Mouse (Mus musculus) hindbrain, embryonic 13.5 days (tissue): Measurements from ENCODE around the gene 2810021J22Rik. TPM values are rescaled to one million over a fixed set of nuclear protein-coding genes. Genes with fewer than 3 reads are reported as not detected.

Experiments
- ATAC-seq: fragments of 200-750 bp; cut with Nextera tagmentation; 2 replicates; pipeline ENCODE4 v1.8.0; 2017; ENCODE audit warnings: moderate TSS enrichment; ENCODE audit not compliant: low FRiP score
- H3K27ac ChIP-seq: fragments of 300-500 bp; sonication (generic); 2 replicates; pipeline ENCODE4 v1.5.1; 2015; ENCODE audit warnings: inconsistent platforms, mild to moderate bottlenecking, moderate library complexity
- H3K27me3 ChIP-seq: fragments of 300-500 bp; sonication (generic); 2 replicates; pipeline ENCODE4 v1.6.1; 2015; ENCODE audit warnings: mild to moderate bottlenecking, inconsistent platforms
- H3K36me3 ChIP-seq: fragments of 300-500 bp; sonication (generic); 2 replicates; pipeline ENCODE4 v1.6.1; 2015; ENCODE audit warnings: mild to moderate bottlenecking, inconsistent platforms
- H3K4me1 ChIP-seq: fragments of 300-500 bp; sonication (generic); replicated peaks from 2 replicates; pipeline ENCODE4 v1.6.1; 2015; ENCODE audit warnings: inconsistent platforms
- H3K4me2 ChIP-seq: fragments of 300-500 bp; sonication (generic); 2 replicates; pipeline ENCODE4 v1.6.1; 2015; ENCODE audit warnings: inconsistent platforms, mild to moderate bottlenecking, moderate library complexity
- H3K4me3 ChIP-seq: fragments of 300-500 bp; sonication (generic); 2 replicates; pipeline ENCODE4 v1.5.1; 2015; ENCODE audit warnings: mild to moderate bottlenecking, inconsistent platforms
- H3K9ac ChIP-seq: fragments of 300-500 bp; sonication (generic); 2 replicates; pipeline ENCODE4 v1.6.1; 2015; ENCODE audit warnings: mild to moderate bottlenecking, inconsistent platforms
- H3K9me3 ChIP-seq: fragments of 300-500 bp; sonication (generic); 2 replicates; pipeline ENCODE4 v1.6.1; 2016; ENCODE audit warnings: inconsistent platforms
- WGBS: fragments of 180-500 bp; shearing (Covaris S2); methylation state at CpG from one replicate; pipeline ENCODE4 v1.1.7; 2015; 5-methylcytosine and 5-hydroxymethylcytosine counted together
- polyA plus RNA-seq: library from polyadenylated mRNA; unstranded; fragments of >200 nt; fragmentation: Nextera tagmentation; extraction: Ambion mirVana; gene quantifications from 2 replicates; pipeline ENCODE4 v1.2.1, GENCODE M21; 2015

The 2810021J22Rik gene
- polyA plus RNA-seq, 1 experiment from 2014 or later: 11.5 TPM

DNA sequence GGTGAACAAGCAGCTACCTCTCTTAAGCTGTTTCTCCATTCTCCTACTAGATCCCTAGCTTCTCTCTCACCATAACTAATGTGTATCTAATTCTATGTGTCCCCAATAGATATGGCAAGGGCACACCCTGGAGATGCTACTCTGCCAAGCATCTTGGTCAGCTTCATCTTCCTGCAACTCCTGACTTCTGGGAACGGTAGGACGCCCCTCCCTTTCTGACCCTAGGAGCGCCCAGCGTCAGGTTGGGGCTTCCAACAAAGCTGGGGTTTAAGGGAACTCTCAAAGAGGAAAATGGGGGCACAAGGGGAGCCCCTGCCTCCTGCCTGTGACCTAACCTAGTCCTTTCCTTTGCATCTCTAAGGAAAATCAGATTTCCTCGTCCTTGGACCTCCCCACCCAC, 51.7 kb downstream of the 2810021J22Rik start:
- H3K4me1 ChIP-seq: peaks cover 9% of the 10 kb centered on the region
- no peak for ATAC-seq
- no peak overlapping the region for H3K4me2 ChIP-seq
- no peaks in the 10 kb centered on the region for H3K36me3 ChIP-seq
- no peaks in the 10 kb centered on the region for H3K9me3 ChIP-seq
- 77% methylated on average over 5 of the region's 5 CpGs for WGBS
- H3K27ac ChIP-seq: no peak overlapping the region
- no peak overlapping the region for H3K4me3 ChIP-seq
- no peaks in the 10 kb centered on the region for H3K27me3 ChIP-seq
- H3K9ac ChIP-seq: no peak overlapping the region

DNA sequence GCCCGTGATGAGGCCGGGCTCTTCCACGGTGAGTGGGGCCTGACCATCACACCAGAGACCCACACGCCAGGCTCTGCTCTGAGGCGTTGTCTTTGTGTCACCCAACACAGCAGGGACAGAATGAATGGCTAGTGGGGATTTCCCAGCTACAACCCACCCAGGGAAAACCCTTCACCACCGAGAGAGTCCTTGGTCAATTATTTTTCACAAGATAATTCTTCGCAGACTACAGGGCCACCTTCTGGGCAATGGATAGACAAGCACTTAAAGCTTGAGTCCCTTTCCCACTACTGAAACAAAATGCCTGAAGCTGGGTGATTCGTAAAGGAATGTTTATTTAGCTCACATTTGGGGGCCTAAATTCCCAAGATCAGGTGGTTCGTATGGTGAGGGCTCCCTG, 55.4 kb downstream of the 2810021J22Rik start:
- Histone ChIP-seq H3K4me1 (no peaks in the 10 kb centered on the region), H3K27ac (no peak overlapping the region), H3K36me3 (no peaks in the 10 kb centered on the region), H3K9me3 (no peaks in the 10 kb centered on the region), H3K4me2 (no peak overlapping the region), H3K9ac (no peak overlapping the region), H3K27me3 (no peaks in the 10 kb centered on the region), H3K4me3 (no peak overlapping the region)
- WGBS: 86% methylated on average over 9 of the region's 9 CpGs
- ATAC-seq: no peak

DNA sequence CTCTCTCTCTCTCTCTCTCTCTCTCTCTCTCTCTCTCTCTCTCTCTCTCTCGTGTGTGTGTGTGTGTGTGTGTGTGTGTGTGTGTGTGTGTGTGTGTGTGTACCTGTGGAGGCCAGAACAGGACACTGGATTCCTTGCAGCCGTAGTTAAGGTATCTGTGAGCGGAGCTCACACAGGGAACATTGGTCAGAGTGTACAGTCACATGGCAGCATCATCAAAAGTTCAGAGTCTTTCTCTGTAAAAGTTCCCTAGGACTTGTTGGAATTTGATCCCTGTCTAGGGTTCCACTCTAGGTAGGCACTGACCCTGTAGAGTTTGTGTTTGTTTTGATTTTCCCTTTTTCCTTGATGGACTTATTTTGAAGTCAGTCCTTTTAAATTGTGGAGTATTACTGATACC, 59.6 kb downstream of the 2810021J22Rik start:
- H3K9me3 ChIP-seq: no peaks in the 10 kb centered on the region
- WGBS: 98% methylated on average over 2 of the region's 3 CpGs

DNA sequence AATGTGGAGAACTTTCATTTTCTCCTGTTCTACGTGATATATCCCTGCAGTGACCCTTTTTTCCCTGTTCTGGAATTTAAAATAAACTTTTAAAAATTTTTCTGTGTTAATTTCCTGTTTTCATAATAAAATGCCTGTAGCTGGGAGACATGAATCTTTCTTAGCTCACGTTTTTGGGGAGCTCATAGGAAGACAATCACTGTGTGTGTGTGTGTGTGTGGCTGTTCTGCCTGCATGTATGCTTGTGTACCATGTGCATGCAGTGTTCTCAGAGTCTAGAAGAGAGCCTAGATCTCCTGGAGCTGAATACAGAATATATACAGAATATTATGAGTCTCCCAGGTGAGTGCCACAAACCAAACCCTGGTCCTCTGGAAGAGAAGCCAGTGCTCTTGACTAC, 60.0 kb downstream of the 2810021J22Rik start:
- no peak for ATAC-seq
- Histone ChIP-seq H3K4me3 (no peak overlapping the region), H3K9me3 (no peaks in the 10 kb centered on the region), H3K4me2 (no peak overlapping the region), H3K27ac (no peak overlapping the region), H3K9ac (no peak overlapping the region), H3K27me3 (no peaks in the 10 kb centered on the region), H3K4me1 (peaks cover 4% of the 10 kb centered on the region; the same call in 1 of the 2 replicates), H3K36me3 (peaks cover 15% of the 10 kb centered on the region)
- WGBS: 80% methylated on average over 2 of the region's 2 CpGs

More for the DNA sequence above, 59.6 kb downstream of the 2810021J22Rik start:
- no peak overlapping the region for H3K9ac ChIP-seq
- peaks cover 11% of the 10 kb centered on the region for H3K36me3 ChIP-seq
- peaks cover 4% of the 10 kb centered on the region; the same call in 1 of the 2 replicates for H3K4me1 ChIP-seq
- no peak overlapping the region for H3K4me3 ChIP-seq
- no peak overlapping the region for H3K27ac ChIP-seq
- H3K27me3 ChIP-seq: no peaks in the 10 kb centered on the region
- H3K4me2 ChIP-seq: no peak overlapping the region
- no peak for ATAC-seq

DNA sequence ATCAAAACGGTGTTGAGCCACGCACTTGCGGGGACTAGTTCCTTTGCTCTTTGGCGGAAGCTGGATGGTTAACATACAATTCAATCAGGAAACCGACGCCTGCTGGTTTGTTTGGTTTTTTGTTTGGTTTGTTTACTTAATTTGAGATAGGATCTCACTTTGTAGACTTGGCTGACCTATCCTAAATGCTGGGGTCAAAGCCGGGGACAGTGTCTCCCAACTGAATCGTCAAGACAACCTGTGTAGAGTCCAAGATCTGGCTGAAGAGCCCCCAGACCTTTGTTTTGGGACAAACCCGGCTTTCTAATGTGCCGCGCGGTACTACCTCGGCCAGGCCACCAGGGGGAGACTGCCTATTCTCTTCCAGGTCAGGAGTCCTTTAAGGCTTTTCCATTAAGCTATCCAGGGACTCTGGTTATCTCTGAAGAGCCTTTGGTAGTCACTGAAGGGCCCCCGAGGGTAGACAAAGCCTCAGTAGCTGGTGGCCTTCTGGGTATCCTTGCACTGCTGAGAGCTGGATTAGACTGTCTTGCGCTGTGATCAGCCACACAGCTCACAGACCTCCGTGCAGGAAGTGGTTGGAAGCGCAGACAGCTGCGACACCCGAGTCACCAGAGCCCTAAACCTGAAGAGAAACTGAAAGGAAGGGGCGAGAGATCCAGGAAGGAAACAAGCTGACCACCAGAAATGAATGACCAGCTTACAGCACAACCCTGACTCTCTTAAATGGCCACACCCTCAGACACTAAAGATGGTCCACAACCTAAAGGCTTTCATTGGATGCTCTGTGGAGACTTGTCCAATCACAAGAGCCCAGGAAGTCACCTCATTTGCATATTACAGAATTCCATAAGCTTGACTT, 61.0 kb downstream of the 2810021J22Rik start:
- peak overlapping the region; percentile 39 for H3K4me2 ChIP-seq

GRCm38 (mm10) chr11:58929055-58929454, 62.0 kb downstream of the 2810021J22Rik start:
- H3K27ac ChIP-seq: no peak overlapping the region
- no peak overlapping the region for H3K4me2 ChIP-seq
- H3K4me1 ChIP-seq: peaks cover 4% of the 10 kb centered on the region; the same call in 1 of the 2 replicates
- H3K36me3 ChIP-seq: peaks cover 35% of the 10 kb centered on the region
- H3K4me3 ChIP-seq: no peak overlapping the region
- H3K9ac ChIP-seq: no peak overlapping the region
- ATAC-seq: no peak
- H3K27me3 ChIP-seq: no peaks in the 10 kb centered on the region
- no peaks in the 10 kb centered on the region for H3K9me3 ChIP-seq
- WGBS: 84% methylated on average over 4 of the region's 4 CpGs

More for the DNA sequence above, 61.0 kb downstream of the 2810021J22Rik start:
- peak; percentile 52 for ATAC-seq
- Histone ChIP-seq H3K4me3 (no peak overlapping the region), H3K9ac (no peak overlapping the region), H3K9me3 (no peaks in the 10 kb centered on the region), H3K36me3 (peaks cover 25% of the 10 kb centered on the region), H3K27me3 (no peaks in the 10 kb centered on the region), H3K4me1 (peaks cover 4% of the 10 kb centered on the region; the same call in 1 of the 2 replicates), H3K27ac (peak overlapping the region; percentile 67)
- WGBS: 40% methylated on average over 20 of the region's 20 CpGs

DNA sequence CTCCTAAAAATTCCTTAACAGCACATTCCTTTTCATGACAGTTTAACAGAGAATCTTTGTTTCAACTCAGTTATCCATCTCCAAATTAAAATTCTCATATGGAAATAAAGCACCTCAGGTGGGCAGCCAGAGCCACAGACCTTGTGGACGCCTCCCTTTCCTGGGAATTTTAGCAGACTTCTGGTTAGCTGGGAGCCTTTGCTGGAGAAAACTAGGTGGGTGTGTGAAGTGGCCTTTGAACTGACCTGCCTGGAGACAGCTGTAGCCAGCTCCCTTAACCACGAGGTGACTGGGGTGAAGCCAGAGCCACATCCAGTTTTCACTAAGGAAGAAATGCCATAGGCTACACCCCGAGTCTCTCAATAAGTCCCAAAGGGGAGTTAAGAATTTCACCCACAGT, 62.6 kb downstream of the 2810021J22Rik start:
- Histone ChIP-seq H3K4me1 (peaks cover 6% of the 10 kb centered on the region; the same call in 1 of the 2 replicates), H3K27ac (no peak overlapping the region), H3K4me3 (no peak overlapping the region), H3K27me3 (no peaks in the 10 kb centered on the region), H3K36me3 (peaks cover 41% of the 10 kb centered on the region), H3K9me3 (no peaks in the 10 kb centered on the region), H3K9ac (no peak overlapping the region), H3K4me2 (no peak overlapping the region)
- no peak for ATAC-seq
- 60% methylated on average over 3 of the region's 3 CpGs for WGBS

DNA sequence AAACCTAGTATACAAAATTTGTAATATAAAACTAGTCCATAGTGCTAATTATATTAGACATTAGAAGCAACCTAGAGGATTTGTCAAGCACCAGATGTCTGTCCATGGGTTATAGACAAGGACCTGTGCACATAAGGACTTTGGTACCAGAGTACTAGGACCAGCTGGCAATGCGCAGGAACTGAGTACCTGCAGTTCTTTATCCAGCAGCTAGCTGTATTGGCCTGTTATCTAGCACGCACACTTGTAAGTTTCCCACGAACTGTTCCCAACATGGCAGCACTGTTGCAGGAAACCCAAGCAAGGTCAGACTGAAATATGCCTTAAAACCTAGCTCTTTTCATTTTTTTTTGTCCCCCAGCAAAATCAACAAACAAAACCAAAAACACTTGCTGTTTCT, 63.2 kb downstream of the 2810021J22Rik start:
- WGBS: 95% methylated on average over 3 of the region's 3 CpGs
- Histone ChIP-seq H3K9me3 (no peaks in the 10 kb centered on the region), H3K27me3 (no peaks in the 10 kb centered on the region), H3K9ac (no peak overlapping the region), H3K36me3 (peaks cover 45% of the 10 kb centered on the region), H3K4me2 (no peak overlapping the region), H3K27ac (no peak overlapping the region), H3K4me3 (no peak overlapping the region), H3K4me1 (peaks cover 6% of the 10 kb centered on the region; the same call in 1 of the 2 replicates)
- no peak for ATAC-seq

- 82% methylated on average over 4 of the region's 4 CpGs for WGBS
- no peaks in the 10 kb centered on the region for H3K27me3 ChIP-seq
- H3K4me2 ChIP-seq: no peak overlapping the region
- peak overlapping the region; percentile 23; the same call in 1 of the 2 replicates for H3K27ac ChIP-seq
- no peak overlapping the region for H3K4me3 ChIP-seq
- 0 out of 2 replicates have a peak overlapping the region, but pooled peaks have one; percentile 24 for H3K9ac ChIP-seq
- ATAC-seq: no peak; the same call in 1 of the 2 replicates
- H3K36me3 ChIP-seq: peaks cover 57% of the 10 kb centered on the region
- no peaks in the 10 kb centered on the region for H3K9me3 ChIP-seq
- peaks cover 18% of the 10 kb centered on the region for H3K4me1 ChIP-seq
Observed at GRCm38 (mm10) chr11:58931576-58931975, 64.6 kb downstream of the 2810021J22Rik start.

Other genes starting within 250 kb of the 2810021J22Rik start
- not detected in 2 replicates for gene Olfr323, start 236.7 kb upstream of the 2810021J22Rik start, polyA plus RNA-seq
- 0.14 and 0.19 TPM in 2 replicates for gene Trim58, start 226.8 kb upstream of the 2810021J22Rik start, polyA plus RNA-seq
- not detected in 2 replicates for gene Olfr322, start 208.4 kb upstream of the 2810021J22Rik start, polyA plus RNA-seq
- gene Olfr320, start 186.1 kb upstream of the 2810021J22Rik start, polyA plus RNA-seq: not detected in 2 replicates
- gene Olfr319, start 168.1 kb upstream of the 2810021J22Rik start, polyA plus RNA-seq: not detected in 2 replicates
- gene Olfr318, start 143.2 kb upstream of the 2810021J22Rik start, polyA plus RNA-seq: not detected in 2 replicates
- gene Olfr317, start 128.0 kb upstream of the 2810021J22Rik start, polyA plus RNA-seq: 0.14 and 0.23 TPM in 2 replicates
- gene Olfr316, start 114.5 kb upstream of the 2810021J22Rik start, polyA plus RNA-seq: not detected in 2 replicates
- not detected in 2 replicates for gene Olfr315, start 94.0 kb upstream of the 2810021J22Rik start, polyA plus RNA-seq
- not detected in 2 replicates for gene Olfr314, start 84.3 kb upstream of the 2810021J22Rik start, polyA plus RNA-seq
- gene Fam183b, start 65.3 kb upstream of the 2810021J22Rik start, polyA plus RNA-seq: 9.2 and 10.8 TPM in 2 replicates
- gene Olfr313, start 52.2 kb upstream of the 2810021J22Rik start, polyA plus RNA-seq: not detected in 2 replicates
- not detected in 2 replicates for gene Olfr312, start 38.0 kb upstream of the 2810021J22Rik start, polyA plus RNA-seq
- not detected in 2 replicates for gene Olfr311, start 28.0 kb upstream of the 2810021J22Rik start, polyA plus RNA-seq
- 21.3 and 22.8 TPM in 2 replicates for gene Gm12258, start 20.1 kb upstream of the 2810021J22Rik start, polyA plus RNA-seq
- gene Zfp39, start 37.0 kb downstream of the 2810021J22Rik start, polyA plus RNA-seq: 5.0 and 5.7 TPM in 2 replicates
- gene Btnl10, start 50.7 kb downstream of the 2810021J22Rik start, polyA plus RNA-seq: not detected in 2 replicates
- 522 and 540 TPM in 2 replicates for gene Rnf187, start 71.7 kb downstream of the 2810021J22Rik start, polyA plus RNA-seq
- 285 and 298 TPM in 2 replicates for gene Hist3h2ba, start 81.7 kb downstream of the 2810021J22Rik start, polyA plus RNA-seq
- gene Hist3h2a, start 87.5 kb downstream of the 2810021J22Rik start, polyA plus RNA-seq: 138 and 142 TPM in 2 replicates
- gene Trim17, start 87.5 kb downstream of the 2810021J22Rik start, polyA plus RNA-seq: 1.6 TPM in 2 replicates
- 20.8 and 21.8 TPM in 2 replicates for gene Trim11, start 110.9 kb downstream of the 2810021J22Rik start, polyA plus RNA-seq